In genomic region chr16:91597672-91598010, GRCm38 (mm10) we compare ENCODE assay signal across 8 mouse cellular contexts. TPM values are rescaled to one million over a fixed set of nuclear protein-coding genes. Genes with fewer than 3 reads are reported as not detected.
DNase-seq lines count a peak whose midpoint lies in the region; ATAC-seq and TF ChIP-seq lines count a peak whose summit lies in the region.

Tmem50b (minus strand) TSS chr16:91597800.

- peak within 1 kb of the TSS; percentile 78 for H3K9ac ChIP-seq in embryonic facial prominence, embryonic 14.5 days (ENCODE audit: low read depth, low read length)
- H3K9ac ChIP-seq in heart, adult 2 months (ENCODE audit: low read depth, low read length): peak within 1 kb of the TSS; percentile 84
- peak within 1 kb of the TSS; percentile 81 for H3K9ac ChIP-seq in limb, embryonic 13.5 days
- peak within 1 kb of the TSS; percentile 87 for H3K9ac ChIP-seq in midbrain, embryonic 16.5 days (ENCODE audit: low read depth, low read length)

- TF ChIP-seq EP300 in heart, adult 2 months (IDR thresholded peaks at IDR 0.05; ENCODE audit: insufficient read depth, low read depth, low read length): no peak

- H3K4me3 ChIP-seq in embryonic facial prominence, embryonic 14.5 days (ENCODE audit: low read depth, low read length): peak within 1 kb of the TSS; percentile 81
- peak within 1 kb of the TSS; percentile 86 for H3K4me3 ChIP-seq in heart, adult 2 months
- peak within 1 kb of the TSS; percentile 81 for H3K4me3 ChIP-seq in limb, embryonic 13.5 days
- peak within 1 kb of the TSS; percentile 62 for H3K4me3 ChIP-seq in midbrain, embryonic 16.5 days (ENCODE audit: low read depth, low read length)

- H3K36me3 ChIP-seq in embryonic facial prominence, embryonic 14.5 days (ENCODE audit: control insufficient read depth, insufficient read depth, low read length): peaks cover 2% of the 10 kb centered on the region; the same call in 1 of the 2 replicates
- no peaks in the 10 kb centered on the region for H3K36me3 ChIP-seq in heart, adult 2 months (ENCODE audit: control insufficient read depth, insufficient read depth, low read length)
- no peaks in the 10 kb centered on the region for H3K36me3 ChIP-seq in limb, embryonic 13.5 days
- H3K36me3 ChIP-seq in midbrain, embryonic 16.5 days (ENCODE audit: control insufficient read depth, insufficient read depth, low read length): no peaks in the 10 kb centered on the region

- no peak within 1 kb of the TSS for H3K27ac ChIP-seq in embryonic facial prominence, embryonic 14.5 days (replicated peaks; ENCODE audit: low read depth, low read length)
- peak within 1 kb of the TSS; percentile 89 for H3K27ac ChIP-seq in heart, adult 2 months
- H3K27ac ChIP-seq in limb, embryonic 13.5 days: no peak within 1 kb of the TSS
- H3K27ac ChIP-seq in midbrain, embryonic 16.5 days (ENCODE audit: low read length): peak within 1 kb of the TSS; percentile 69

- no peak for TF ChIP-seq CTCF in heart, adult 2 months (IDR thresholded peaks at IDR 0.05)

- peak within 1 kb of the TSS; percentile 75 for H3K4me2 ChIP-seq in embryonic facial prominence, embryonic 14.5 days (ENCODE audit: low read depth, low read length)
- peak within 1 kb of the TSS; percentile 93 for H3K4me2 ChIP-seq in limb, embryonic 13.5 days (replicated peaks)
- H3K4me2 ChIP-seq in midbrain, embryonic 16.5 days (ENCODE audit: low read length): peak within 1 kb of the TSS; percentile 85

- H3K79me2 ChIP-seq in heart, adult 2 months (replicated peaks; ENCODE audit: control insufficient read depth, insufficient read depth, low read length): peaks cover 2% of the 10 kb centered on the region; the same call in 1 of the 2 replicates

- H3K4me1 ChIP-seq in embryonic facial prominence, embryonic 14.5 days (ENCODE audit: control insufficient read depth, insufficient read depth, low read length): peaks cover 6% of the 10 kb centered on the region; the same call in 1 of the 2 replicates
- peaks cover 3% of the 10 kb centered on the region; the same call in 1 of the 2 replicates for H3K4me1 ChIP-seq in heart, adult 2 months (ENCODE audit: control insufficient read depth, insufficient read depth, low read length)
- H3K4me1 ChIP-seq in limb, embryonic 13.5 days: peaks cover 12% of the 10 kb centered on the region
- peaks cover 10% of the 10 kb centered on the region for H3K4me1 ChIP-seq in midbrain, embryonic 16.5 days (ENCODE audit: control insufficient read depth, insufficient read depth, low read length)

- TF ChIP-seq POLR2A in heart, adult 2 months (IDR thresholded peaks at IDR 0.05; ENCODE audit: insufficient read depth, low read depth, low read length): no peak

- intact Hi-C loops in heart, adult 2 months (cut with DNase I): loop anchor here (2.0 to 5.0 kb wide), 3 partner anchors 19 to 50 kb away; partner anchors contain the start of genes Gart, Ifngr2 and Son

- ATAC-seq in embryonic facial prominence, embryonic 14.5 days (ENCODE audit: low read depth): peak; percentile 99
- ATAC-seq in limb, embryonic 13.5 days (ENCODE audit: low FRiP score, low read depth): peak; percentile 99
- peak; percentile 99 for ATAC-seq in midbrain, embryonic 16.5 days

- no peaks in the 10 kb centered on the region for H3K27me3 ChIP-seq in embryonic facial prominence, embryonic 14.5 days (replicated peaks; ENCODE audit: control insufficient read depth, insufficient read depth, low read length)
- H3K27me3 ChIP-seq in heart, adult 2 months (ENCODE audit: control insufficient read depth, insufficient read depth, low read length): no peaks in the 10 kb centered on the region
- peaks cover 15% of the 10 kb centered on the region for H3K27me3 ChIP-seq in limb, embryonic 13.5 days
- H3K27me3 ChIP-seq in midbrain, embryonic 16.5 days (ENCODE audit: control insufficient read depth, insufficient read depth, low read depth, low read length): peaks cover 3% of the 10 kb centered on the region; the same call in 1 of the 2 replicates

- DNase-seq in 3T3-L1 (ENCODE audit: low read depth, low spot score): peak; percentile 97
- DNase-seq in adrenal gland, postnatal 4 days (ENCODE audit: low spot score in 2 of 2): peak; percentile 95 to 98
- DNase-seq in embryonic facial prominence, embryonic 14.5 days (ENCODE audit: low spot score): peak; percentile 98
- peak; percentile 99 for DNase-seq in heart, adult 2 months
- DNase-seq in kidney, adult 8-10 months: peak; percentile 99
- DNase-seq in spleen, postnatal 10 days (ENCODE audit: low spot score in 2 of 2): peak; percentile 99 to 100

- 0% methylated on average over 17 of the region's 34 CpGs for WGBS in embryonic facial prominence, embryonic 14.5 days
- WGBS in heart, adult 2 months: under 1% methylated on average over 34 of the region's 34 CpGs
- WGBS in limb, embryonic 13.5 days: 0% methylated on average over 33 of the region's 34 CpGs
- 0% methylated on average over 32 of the region's 34 CpGs for WGBS in midbrain, embryonic 16.5 days

- H3K9me3 ChIP-seq in embryonic facial prominence, embryonic 14.5 days (ENCODE audit: control insufficient read depth, low read length): no peaks in the 10 kb centered on the region
- no peaks in the 10 kb centered on the region for H3K9me3 ChIP-seq in limb, embryonic 13.5 days
- H3K9me3 ChIP-seq in midbrain, embryonic 16.5 days (replicated peaks; ENCODE audit: control insufficient read depth, low read length, poor library complexity, severe bottlenecking): no peaks in the 10 kb centered on the region

RNA-seq across cellular contexts. Expression of gene Tmem50b, which starts in this region (rescaled TPM):
- total RNA-seq in adrenal gland, postnatal 4 days (2021): 10 to 100 TPM; 29.2 to 29.8 TPM
- 39.5 and 41.7 TPM in 2 replicates for polyA plus RNA-seq in embryonic facial prominence, embryonic 14.5 days (2014; fragmentation: Nextera tagmentation; extraction: Ambion mirVana)
- 10 to 100 TPM; 47.0 to 62.7 TPM for total RNA-seq in heart, adult 2 months (2021)
- 63.4 and 99.8 TPM in 2 replicates for polyA plus RNA-seq in heart, adult 2 months (2012; rRNA removed)
- polyA plus RNA-seq in limb, embryonic 13.5 days (2015; fragmentation: Nextera tagmentation; extraction: Ambion mirVana): 29.9 and 31.5 TPM in 2 replicates
- 95.1 and 106 TPM in 2 replicates for polyA plus RNA-seq in midbrain, embryonic 16.5 days (2015; fragmentation: Nextera tagmentation; extraction: Ambion mirVana)

Comparison
In these comparisons a context has a peak if more than half of its experiments do, and no peak if none do; other contexts are left out.
1. H3K27ac ChIP-seq: peak in heart, adult 2 months (single experiment) and midbrain, embryonic 16.5 days (single experiment); none in embryonic facial prominence, embryonic 14.5 days (single experiment) and limb, embryonic 13.5 days (single experiment).
2. Peak in every context shown above with its lines, with median percentiles within 50 percentile points of each other: DNase-seq, ATAC-seq, H3K4me2 ChIP-seq, H3K4me3 ChIP-seq and H3K9ac ChIP-seq.